Mouse (Mus musculus): Measurements from ENCODE around the gene Acta2. TPM values are rescaled to one million over a fixed set of nuclear protein-coding genes. Genes with fewer than 3 reads are reported as not detected.
"Not testable (repeated sequence)": the region's sequence is repeated elsewhere in the genome, so short reads cannot be mapped to it uniquely, and the experiment has no call there.

Gene Acta2
- polyA plus RNA-seq, 1 experiment from 2014 or later, result 801 TPM

- Histone ChIP-seq H3K9ac (no peak overlapping the region), H3K27me3 (no peaks in the 10 kb centered on the region), H3K36me3 (no peaks in the 10 kb centered on the region), H3K4me1 (peaks cover 15% of the 10 kb centered on the region), H3K4me2 (no peak overlapping the region), H3K4me3 (no peak overlapping the region), H3K27ac (no peak overlapping the region), H3K9me3 (no peaks in the 10 kb centered on the region)
- ATAC-seq (ENCODE audit: borderline replicate concordance, extremely low read depth, low FRiP score, low TSS enrichment), result no peak
- WGBS, result 65% methylated on average over 5 of the region's 5 CpGs
Measured at GRCm38 (mm10) chr19:34216956-34217355, 38.4 kb downstream of the Acta2 start.

GRCm38 (mm10) chr19:34214136-34214535, 41.3 kb downstream of the Acta2 start:
- no peak overlapping the region for H3K4me3 ChIP-seq
- no peaks in the 10 kb centered on the region for H3K36me3 ChIP-seq
- H3K27ac ChIP-seq, result no peak overlapping the region
- H3K27me3 ChIP-seq, result no peaks in the 10 kb centered on the region
- no peak overlapping the region for H3K9ac ChIP-seq
- no peak overlapping the region for H3K4me2 ChIP-seq
- no peaks in the 10 kb centered on the region for H3K9me3 ChIP-seq
- ATAC-seq (ENCODE audit: borderline replicate concordance, extremely low read depth, low FRiP score, low TSS enrichment), result no peak
- peaks cover 24% of the 10 kb centered on the region for H3K4me1 ChIP-seq
- WGBS, result 54% methylated on average over 4 of the region's 4 CpGs

- Histone ChIP-seq H3K4me1 (peaks cover 24% of the 10 kb centered on the region), H3K9me3 (no peaks in the 10 kb centered on the region), H3K27ac (no peak overlapping the region), H3K4me3 (no peak overlapping the region), H3K36me3 (no peaks in the 10 kb centered on the region), H3K4me2 (no peak overlapping the region), H3K9ac (no peak overlapping the region), H3K27me3 (no peaks in the 10 kb centered on the region)
- ATAC-seq (ENCODE audit: borderline replicate concordance, extremely low read depth, low FRiP score, low TSS enrichment), result no peak
Measured at GRCm38 (mm10) chr19:34213251-34213645, 42.1 kb downstream of the Acta2 start.

- Histone ChIP-seq H3K4me3 (no peak overlapping the region), H3K9me3 (no peaks in the 10 kb centered on the region), H3K27me3 (no peaks in the 10 kb centered on the region), H3K27ac (no peak overlapping the region), H3K4me1 (peaks cover 24% of the 10 kb centered on the region), H3K9ac (no peak overlapping the region), H3K36me3 (no peaks in the 10 kb centered on the region), H3K4me2 (peak overlapping the region; percentile 8; the same call in 1 of the 2 replicates)
- ATAC-seq (ENCODE audit: borderline replicate concordance, extremely low read depth, low FRiP score, low TSS enrichment), result peak; percentile 75; the same call in 1 of the 2 replicates
- WGBS, result 55% methylated on average over 12 of the region's 12 CpGs
Measured at GRCm38 (mm10) chr19:34212489-34213250, 42.7 kb downstream of the Acta2 start.

GRCm38 (mm10) chr19:34210841-34211240, 44.5 kb downstream of the Acta2 start:
- no peak overlapping the region for H3K4me3 ChIP-seq
- no peaks in the 10 kb centered on the region for H3K9me3 ChIP-seq
- H3K27ac ChIP-seq, result no peak overlapping the region
- H3K27me3 ChIP-seq, result no peaks in the 10 kb centered on the region
- H3K9ac ChIP-seq, result no peak overlapping the region
- WGBS, result 48% methylated on average over 2 of the region's 2 CpGs
- H3K4me1 ChIP-seq, result peaks cover 24% of the 10 kb centered on the region
- H3K36me3 ChIP-seq, result no peaks in the 10 kb centered on the region
- ATAC-seq (ENCODE audit: borderline replicate concordance, extremely low read depth, low FRiP score, low TSS enrichment), result no peak
- H3K4me2 ChIP-seq, result no peak overlapping the region

- Histone ChIP-seq H3K4me2 (no peak overlapping the region), H3K9me3 (no peaks in the 10 kb centered on the region), H3K27me3 (no peaks in the 10 kb centered on the region), H3K9ac (no peak overlapping the region), H3K4me3 (no peak overlapping the region), H3K27ac (no peak overlapping the region), H3K4me1 (peaks cover 24% of the 10 kb centered on the region), H3K36me3 (no peaks in the 10 kb centered on the region)
- WGBS, result 84% methylated on average over 8 of the region's 8 CpGs
- no peak for ATAC-seq (ENCODE audit: borderline replicate concordance, extremely low read depth, low FRiP score, low TSS enrichment)
Measured at GRCm38 (mm10) chr19:34209930-34210581, 45.3 kb downstream of the Acta2 start.

GRCm38 (mm10) chr19:34209031-34209430, 46.4 kb downstream of the Acta2 start:
- no peaks in the 10 kb centered on the region for H3K9me3 ChIP-seq
- ATAC-seq (ENCODE audit: borderline replicate concordance, extremely low read depth, low FRiP score, low TSS enrichment), result no peak
- no peaks in the 10 kb centered on the region for H3K27me3 ChIP-seq
- H3K27ac ChIP-seq, result no peak overlapping the region
- 79% methylated on average over 3 of the region's 3 CpGs for WGBS
- H3K4me1 ChIP-seq, result peaks cover 24% of the 10 kb centered on the region
- H3K36me3 ChIP-seq, result no peaks in the 10 kb centered on the region
- no peak overlapping the region for H3K4me3 ChIP-seq
- H3K4me2 ChIP-seq, result no peak overlapping the region
- H3K9ac ChIP-seq, result no peak overlapping the region

GRCm38 (mm10) chr19:34206760-34207440, 48.5 kb downstream of the Acta2 start:
- ATAC-seq (ENCODE audit: borderline replicate concordance, extremely low read depth, low FRiP score, low TSS enrichment), result peak; percentile 78; the same call in 1 of the 2 replicates
- Histone ChIP-seq H3K9me3 (no peaks in the 10 kb centered on the region), H3K36me3 (no peaks in the 10 kb centered on the region), H3K4me1 (peaks cover 8% of the 10 kb centered on the region), H3K4me3 (no peak overlapping the region), H3K27me3 (no peaks in the 10 kb centered on the region), H3K27ac (0 out of 2 replicates have a peak overlapping the region, but pooled peaks have one; percentile 1), H3K4me2 (no peak overlapping the region), H3K9ac (no peak overlapping the region)
- WGBS, result 49% methylated on average over 8 of the region's 8 CpGs

GRCm38 (mm10) chr19:34206128-34206527, 49.3 kb downstream of the Acta2 start:
- H3K4me2 ChIP-seq; H3K4me1 ChIP-seq; H3K4me3 ChIP-seq; H3K27ac ChIP-seq; H3K36me3 ChIP-seq; H3K9ac ChIP-seq; H3K27me3 ChIP-seq; ATAC-seq (ENCODE audit: borderline replicate concordance, extremely low read depth, low FRiP score, low TSS enrichment); H3K9me3 ChIP-seq: not testable (repeated sequence)
- 72% methylated on average over 4 of the region's 4 CpGs for WGBS

GRCm38 (mm10) chr19:34202668-34203067, 52.7 kb downstream of the Acta2 start:
- Histone ChIP-seq H3K36me3 (no peaks in the 10 kb centered on the region), H3K27me3 (no peaks in the 10 kb centered on the region), H3K4me2 (no peak overlapping the region), H3K27ac (no peak overlapping the region), H3K4me3 (no peak overlapping the region), H3K9me3 (no peaks in the 10 kb centered on the region), H3K4me1 (peaks cover 4% of the 10 kb centered on the region; the same call in 1 of the 2 replicates), H3K9ac (no peak overlapping the region)
- no peak for ATAC-seq (ENCODE audit: borderline replicate concordance, extremely low read depth, low FRiP score, low TSS enrichment)
- 73% methylated on average over 2 of the region's 2 CpGs for WGBS

- no peak for ATAC-seq (ENCODE audit: borderline replicate concordance, extremely low read depth, low FRiP score, low TSS enrichment)
- H3K36me3 ChIP-seq, result no peaks in the 10 kb centered on the region
- H3K9ac ChIP-seq, result no peak overlapping the region
- H3K4me1 ChIP-seq, result peaks cover 7% of the 10 kb centered on the region; the same call in 1 of the 2 replicates
- H3K4me2 ChIP-seq, result no peak overlapping the region
- 59% methylated on average over 2 of the region's 2 CpGs for WGBS
- no peaks in the 10 kb centered on the region for H3K27me3 ChIP-seq
- no peaks in the 10 kb centered on the region for H3K9me3 ChIP-seq
- no peak overlapping the region for H3K4me3 ChIP-seq
- no peak overlapping the region for H3K27ac ChIP-seq
Measured at GRCm38 (mm10) chr19:34199488-34199887, 55.9 kb downstream of the Acta2 start.

GRCm38 (mm10) chr19:34198901-34199300, 56.5 kb downstream of the Acta2 start:
- Histone ChIP-seq H3K4me1 (peaks cover 10% of the 10 kb centered on the region; the same call in 1 of the 2 replicates), H3K9ac (no peak overlapping the region), H3K9me3 (no peaks in the 10 kb centered on the region), H3K27ac (no peak overlapping the region), H3K27me3 (no peaks in the 10 kb centered on the region), H3K4me2 (no peak overlapping the region), H3K36me3 (no peaks in the 10 kb centered on the region), H3K4me3 (no peak overlapping the region)
- no peak for ATAC-seq (ENCODE audit: borderline replicate concordance, extremely low read depth, low FRiP score, low TSS enrichment)
- 70% methylated on average over 4 of the region's 4 CpGs for WGBS
